Mouse (Mus musculus) embryonic fibroblast, embryonic 13.5 days (primary cell): ENCODE measurements around the gene Tecpr1.

ENCODE experiments used
- CTCF ChIP-seq: IDR thresholded peaks from 2 replicates; pipeline ENCODE4 v1.5.1; 2011; ENCODE audit warnings: mild to moderate bottlenecking, control low read depth, low read length, moderate library complexity, borderline replicate concordance; ENCODE audit not compliant: insufficient read depth
- POLR2A ChIP-seq: IDR thresholded peaks from 2 replicates; pipeline ENCODE4 v1.6.1; 2011; ENCODE audit warnings: low read depth, mild to moderate bottlenecking, control low read depth, low read length, moderate library complexity

DNA sequence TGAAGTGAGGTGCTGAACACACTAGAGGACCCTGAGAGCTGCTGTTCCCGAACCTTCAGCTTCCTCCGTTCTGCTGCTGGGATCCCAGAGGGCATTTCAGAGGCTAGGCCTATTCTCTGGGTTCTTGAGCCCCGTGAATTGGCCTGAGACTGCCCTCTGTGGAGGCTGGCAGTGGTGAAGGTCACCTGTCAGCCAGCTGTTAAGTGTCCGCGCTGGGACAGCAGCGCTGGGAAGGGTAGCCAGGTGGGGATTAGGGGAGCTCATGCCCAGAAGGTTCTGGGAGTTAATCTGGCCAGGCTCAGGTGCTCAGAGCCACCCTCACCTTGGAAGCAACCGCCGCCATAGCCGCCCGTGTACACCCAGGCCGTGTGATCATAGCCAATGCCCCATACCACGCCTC is 19.1 kb downstream of the Tecpr1 start:
- no peak for TF ChIP-seq CTCF
- no peak for TF ChIP-seq POLR2A
